Mouse (Mus musculus) bone marrow macrophage, adult 2 months (primary cell): ENCODE results near the gene Hivep3. TPM values are rescaled to one million over a fixed set of nuclear protein-coding genes. Genes with fewer than 3 reads are reported as not detected.

Experiments
- H3K27ac ChIP-seq: 2 replicates; pipeline ENCODE4 v1.5.1; 2012; ENCODE audit warnings: low read depth, low read length; ENCODE audit not compliant: insufficient read depth
- H3K4me1 ChIP-seq: 2 replicates; pipeline ENCODE4 v1.6.1; 2012; ENCODE audit warnings: low read length; ENCODE audit not compliant: control insufficient read depth, insufficient read depth
- H3K4me3 ChIP-seq: 2 replicates; pipeline ENCODE4 v1.5.1; 2012; ENCODE audit warnings: mild to moderate bottlenecking, low read length, moderate library complexity; ENCODE audit not compliant: insufficient read depth
- CTCF ChIP-seq: IDR thresholded peaks from 2 replicates; pipeline ENCODE4 v1.5.1; 2012; ENCODE audit warnings: low read depth, mild to moderate bottlenecking, low read length, moderate library complexity
- POLR2A ChIP-seq: IDR thresholded peaks from 2 replicates; pipeline ENCODE4 v1.6.1; 2012; ENCODE audit warnings: mild to moderate bottlenecking, low read depth, low read length, borderline replicate concordance
- polyA plus RNA-seq: library from polyadenylated mRNA; stranded (reverse); fragments of >200 nt; gene quantifications from 2 replicates; pipeline ENCODE4 v1.2.4, GENCODE M21; 2012; ENCODE audit not compliant: missing spikeins, insufficient read depth, insufficient read length

Hivep3 gene
- polyA plus RNA-seq, 1 experiment, result 19.8 TPM

GRCm38 (mm10) chr4:119814185-119815132 lies 80.9 kb downstream of the Hivep3 start:
- Histone ChIP-seq H3K4me3 (peak overlapping the region; percentile 21), H3K4me1 (peaks cover 8% of the 10 kb centered on the region), H3K27ac (no peak overlapping the region)
- TF ChIP-seq CTCF, result no peak
- no peak for TF ChIP-seq POLR2A

GRCm38 (mm10) chr4:119815133-119815792 lies 81.7 kb downstream of the Hivep3 start:
- no peak for TF ChIP-seq POLR2A
- TF ChIP-seq CTCF, result no peak

GRCm38 (mm10) chr4:119815793-119816161 lies 82.2 kb downstream of the Hivep3 start:
- TF ChIP-seq CTCF, result no peak
- TF ChIP-seq POLR2A, result no peak
- Histone ChIP-seq H3K27ac (no peak overlapping the region), H3K4me1 (peaks cover 8% of the 10 kb centered on the region), H3K4me3 (no peak overlapping the region)

More at GRCm38 (mm10) chr4:119815133-119815792, 81.7 kb downstream of the Hivep3 start:
- no peak overlapping the region for H3K27ac ChIP-seq
- H3K4me3 ChIP-seq, result peak overlapping the region; percentile 21
- H3K4me1 ChIP-seq, result peaks cover 8% of the 10 kb centered on the region

GRCm38 (mm10) chr4:119816620-119817356 lies 83.2 kb downstream of the Hivep3 start:
- no peak overlapping the region for H3K27ac ChIP-seq
- H3K4me3 ChIP-seq, result no peak overlapping the region
- TF ChIP-seq POLR2A (no peak), CTCF (no peak)
- H3K4me1 ChIP-seq, result peaks cover 8% of the 10 kb centered on the region

GRCm38 (mm10) chr4:119825956-119826355 lies 92.4 kb downstream of the Hivep3 start:
- Histone ChIP-seq H3K4me1 (no peaks in the 10 kb centered on the region), H3K4me3 (no peak overlapping the region), H3K27ac (no peak overlapping the region)
- no peak for TF ChIP-seq POLR2A
- TF ChIP-seq CTCF, result no peak

GRCm38 (mm10) chr4:119828386-119828785 lies 94.8 kb downstream of the Hivep3 start:
- no peak overlapping the region for H3K27ac ChIP-seq
- H3K4me3 ChIP-seq, result no peak overlapping the region
- TF ChIP-seq CTCF, result no peak
- no peak for TF ChIP-seq POLR2A
- peaks cover 13% of the 10 kb centered on the region for H3K4me1 ChIP-seq

GRCm38 (mm10) chr4:119828996-119829395 lies 95.4 kb downstream of the Hivep3 start:
- TF ChIP-seq POLR2A (no peak), CTCF (no peak)
- Histone ChIP-seq H3K4me1 (peaks cover 17% of the 10 kb centered on the region), H3K4me3 (no peak overlapping the region), H3K27ac (no peak overlapping the region)

GRCm38 (mm10) chr4:119833333-119833732 lies 99.7 kb downstream of the Hivep3 start:
- no peak overlapping the region for H3K4me3 ChIP-seq
- no peak for TF ChIP-seq CTCF
- no peak for TF ChIP-seq POLR2A
- peaks cover 17% of the 10 kb centered on the region for H3K4me1 ChIP-seq
- no peak overlapping the region for H3K27ac ChIP-seq

- H3K4me1 ChIP-seq, result peaks cover 17% of the 10 kb centered on the region
- no peak overlapping the region for H3K4me3 ChIP-seq
- TF ChIP-seq CTCF, result no peak
- TF ChIP-seq POLR2A, result no peak
- no peak overlapping the region for H3K27ac ChIP-seq
Measured at GRCm38 (mm10) chr4:119833884-119834283, 100.3 kb downstream of the Hivep3 start.
